Mouse (Mus musculus): Measurements from ENCODE around the gene Kcne1. TPM values are rescaled to one million over a fixed set of nuclear protein-coding genes. Genes with fewer than 3 reads are reported as not detected.

Kcne1 gene
- total and polyA plus RNA-seq, 3 experiments, result 0.26 to 0.48 TPM; not detected in 1

DNA sequence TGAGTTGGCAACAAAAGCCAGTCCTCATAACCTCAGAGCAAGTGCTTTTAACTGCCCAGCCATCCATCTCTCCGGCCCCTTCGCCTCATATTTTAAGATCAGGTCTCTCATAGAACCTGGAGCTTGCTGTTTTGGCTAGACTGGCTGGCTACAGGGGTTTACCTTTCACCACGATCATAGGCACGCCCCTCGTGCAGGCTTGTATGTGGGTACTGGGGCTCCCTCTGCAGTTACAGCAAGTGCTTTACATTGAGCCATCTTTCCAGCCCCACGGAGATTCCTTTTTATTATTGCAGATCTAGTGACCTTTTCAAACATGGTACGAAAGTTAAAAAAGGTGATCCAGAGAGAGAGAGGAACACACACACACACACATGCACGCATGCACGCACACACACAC is 24.7 kb downstream of the Kcne1 start:
- in situ Hi-C loops (cut with MboI; ENCODE audit: low pct_ligation_motif_present, low pct_unique_long_range_greater_than_20kb, low sequenced_read_pairs), result no loop called here
- DNase-seq (ENCODE audit: extremely low read depth), result no peak
- H3K4me1 ChIP-seq (ENCODE audit: control insufficient read depth in 1 of 2, insufficient read depth in 2 of 2), result peaks cover 4 to 5% of the 10 kb centered on the region in 2 experiments; a peak in 2 of 4 replicates
- dilution Hi-C loops (cut with MboI; ENCODE audit: extremely low pct_ligation_motif_present, extremely low pct_unique_long_range_greater_than_20kb, low sequenced_read_pairs), result no loop called here
- no peak overlapping the region for H3K27ac ChIP-seq (ENCODE audit: insufficient read depth, low read depth)
- no peaks in the 10 kb centered on the region for H3K79me2 ChIP-seq (replicated peaks; ENCODE audit: control insufficient read depth, extremely low read depth, insufficient read depth, poor library complexity, severe bottlenecking)
- no peak overlapping the region for H3K4me2 ChIP-seq (ENCODE audit: insufficient read depth, low read depth, poor library complexity, severe bottlenecking)
- TF ChIP-seq RAD21 (IDR thresholded peaks at IDR 0.05; ENCODE audit: low read depth, low read length) (peak; percentile 26), ZMIZ1 (IDR thresholded peaks at IDR 0.05; ENCODE audit: low read depth, low read length) (no peak), MEF2A (IDR thresholded peaks at IDR 0.05; ENCODE audit: borderline replicate concordance, low read depth, low read length) (no peak), NELFE (IDR thresholded peaks at IDR 0.05; ENCODE audit: low read depth, low read length) (no peak), PAX5 (IDR thresholded peaks at IDR 0.05; ENCODE audit: low read length) (no peak), NRF1 (IDR thresholded peaks at IDR 0.05; ENCODE audit: low read depth, low read length) (no peak), TBP (conservative IDR thresholded peaks at IDR 0.05; ENCODE audit: low read depth, low read length) (no peak), BHLHE40 (IDR thresholded peaks at IDR 0.05; ENCODE audit: low read depth, low read length) (no peak), JUN (IDR thresholded peaks at IDR 0.05; ENCODE audit: insufficient read depth, low read depth, low read length) (no peak), ETS1 (conservative IDR thresholded peaks at IDR 0.05; ENCODE audit: low read depth, low read length) (no peak), ZKSCAN1 (IDR thresholded peaks at IDR 0.05; ENCODE audit: borderline replicate concordance, low read depth, low read length) (no peak), CTCF (conservative IDR thresholded peaks at IDR 0.05 in 1 of 2, IDR thresholded peaks at IDR 0.05 in 1 of 2; ENCODE audit: low read depth in 2 of 2, low read length in 2 of 2) (peak in 1 of 2 experiments; percentile 48; a peak in 2 of 4 replicates), SMC3 (IDR thresholded peaks at IDR 0.05; ENCODE audit: low read depth, low read length) (peak; percentile 49), MYC (IDR thresholded peaks at IDR 0.05; ENCODE audit: low read depth, low read length) (no peak), GABPA (IDR thresholded peaks at IDR 0.05; ENCODE audit: insufficient replicate concordance, low read depth, low read length) (no peak), SIN3A (IDR thresholded peaks at IDR 0.05; ENCODE audit: low read length) (no peak), CHD1 (IDR thresholded peaks at IDR 0.05; ENCODE audit: low read depth, low read length) (no peak), ZNF384 (IDR thresholded peaks at IDR 0.05; ENCODE audit: low read depth, low read length) (no peak), HCFC1 (IDR thresholded peaks at IDR 0.05; ENCODE audit: low read depth, low read length) (no peak), MXI1 (IDR thresholded peaks at IDR 0.05; ENCODE audit: low read depth, low read length) (no peak), E2F4 (IDR thresholded peaks at IDR 0.05; ENCODE audit: insufficient replicate concordance, low read depth, low read length) (no peak), CHD2 (IDR thresholded peaks at IDR 0.05; ENCODE audit: low read length) (no peak), KAT2A (IDR thresholded peaks at IDR 0.05; ENCODE audit: insufficient replicate concordance, low read length) (no peak), TCF12 (IDR thresholded peaks at IDR 0.05; ENCODE audit: low read depth, low read length) (no peak), USF1 (IDR thresholded peaks at IDR 0.05; ENCODE audit: low read depth, low read length) (no peak), USF2 (conservative IDR thresholded peaks at IDR 0.05; ENCODE audit: low read depth, low read length) (no peak)
- H3K9ac ChIP-seq (ENCODE audit: insufficient read depth, low read depth), result no peak overlapping the region
- H3K36me3 ChIP-seq (replicated peaks in 1 of 2; ENCODE audit: control insufficient read depth in 1 of 2, insufficient read depth in 1 of 2, low read length in 1 of 2), result no peaks in the 10 kb centered on the region
- peaks cover 4% of the 10 kb centered on the region for H3K27me3 ChIP-seq (replicated peaks)
- H3K4me3 ChIP-seq (replicated peaks in 1 of 3; ENCODE audit: low read depth in 2 of 3, low read length in 2 of 3, poor library complexity in 1 of 3), result no peak overlapping the region
- no peaks in the 10 kb centered on the region for H3K9me3 ChIP-seq (replicated peaks; ENCODE audit: low read length)
